39 mouse cellular contexts compared by ENCODE assay signal in genomic region chr12:4557436-4557835, GRCm38 (mm10). TPM values are rescaled to one million over a fixed set of nuclear protein-coding genes. Genes with fewer than 3 reads are reported as not detected.
DNase-seq lines count a peak whose midpoint lies in the region; ATAC-seq lines count a peak whose summit lies in the region.
"Had no signal": no experiment of that assay in that cellular context is flagged by ENCODE, and none has a peak within 500 bp of the region (broad histone marks: within the 10 kb centered on the region; RNA-seq: fewer than 3 reads in every experiment).

No protein-coding gene starts in this region.

- H3K4me1 ChIP-seq in heart, embryonic 12.5 days (replicated peaks) = peaks cover 11% of the 10 kb centered on the region
- H3K4me1 ChIP-seq: forebrain, embryonic 13.5 days; hindbrain, embryonic 10.5 days; liver, embryonic 15.5 days; midbrain, embryonic 13.5 days had no signal

- H3K36me3 ChIP-seq in heart, embryonic 12.5 days = no peaks in the 10 kb centered on the region
- H3K36me3 ChIP-seq: heart, embryonic 15.5 days; hindbrain, embryonic 10.5 days; limb, embryonic 12.5 days; liver, embryonic 15.5 days; midbrain, embryonic 13.5 days had no signal

- no peak overlapping the region for H3K4me3 ChIP-seq in heart, embryonic 12.5 days
- H3K4me3 ChIP-seq: forebrain, embryonic 13.5 days; heart, embryonic 15.5 days; hindbrain, embryonic 10.5 days; layer of hippocampus, adult 2 months; left cerebral cortex, adult 2 months; limb, embryonic 12.5 days; liver, embryonic 15.5 days; midbrain, embryonic 13.5 days had no signal

- 56% methylated on average over 3 of the region's 3 CpGs for WGBS in heart, embryonic 12.5 days

- no peaks in the 10 kb centered on the region; the same call in 1 of the 2 replicates for H3K9me3 ChIP-seq in heart, embryonic 12.5 days (replicated peaks)
- H3K9me3 ChIP-seq: forebrain, embryonic 13.5 days; heart, embryonic 15.5 days; liver, embryonic 15.5 days; midbrain, embryonic 13.5 days had no signal

- ATAC-seq in heart, embryonic 12.5 days (ENCODE audit: insufficient number of reproducible peaks, low FRiP score) = no peak
- ATAC-seq: forebrain, embryonic 13.5 days; hindbrain, embryonic 16.5 days; midbrain, embryonic 13.5 days; Patski had no signal

- DNase-seq in heart, postnatal 4 days = peak; percentile 24
- peak; percentile 16 for DNase-seq in lung, postnatal 10 days
- no peak for DNase-seq in lung, postnatal 14 days
- DNase-seq in ES-CJ7 (ENCODE audit: low read depth, low spot score) = peak; percentile 72
- DNase-seq in thymus, postnatal 0 days (ENCODE audit: low spot score) = no peak
- DNase-seq in urinary bladder, postnatal 36 days (ENCODE audit: low spot score in 2 of 2) = no peak
- DNase-seq: adrenal gland, postnatal 10 days; cerebellum, adult 8-10 months; cerebellum, postnatal 36 days; gastrocnemius, postnatal 10 days; kidney, adult 8-10 months; retina, postnatal 1 day; right cerebral cortex, postnatal 14 days; thymus, postnatal 14 days had no signal

- H3K4me2 ChIP-seq in heart, embryonic 12.5 days = no peak overlapping the region
- H3K4me2 ChIP-seq: forebrain, embryonic 13.5 days; heart, embryonic 15.5 days; limb, embryonic 12.5 days; liver, embryonic 15.5 days; midbrain, embryonic 13.5 days had no signal

- H3K27me3 ChIP-seq in heart, embryonic 12.5 days (replicated peaks) = no peaks in the 10 kb centered on the region
- H3K27me3 ChIP-seq: forebrain, embryonic 13.5 days; heart, embryonic 15.5 days; limb, embryonic 12.5 days; liver, embryonic 15.5 days; midbrain, embryonic 13.5 days; Patski had no signal

- H3K27ac ChIP-seq in heart, embryonic 12.5 days (ENCODE audit: poor library complexity, severe bottlenecking) = no peak overlapping the region
- H3K27ac ChIP-seq: forebrain, embryonic 13.5 days; hindbrain, embryonic 10.5 days; layer of hippocampus, adult 2 months; left cerebral cortex, adult 2 months; limb, embryonic 12.5 days; liver, embryonic 15.5 days; macrophage; midbrain, embryonic 13.5 days had no signal

- H3K9ac ChIP-seq in heart, embryonic 12.5 days = no peak overlapping the region
- H3K9ac ChIP-seq: forebrain, embryonic 13.5 days; heart, embryonic 15.5 days; limb, embryonic 12.5 days; liver, embryonic 15.5 days; midbrain, embryonic 13.5 days had no signal

RNA-seq across cellular contexts. Expression of gene Itsn2, which starts 35.0 kb away (rescaled TPM):
- total RNA-seq in heart, postnatal 4 days (2021) = 10 to 100 TPM; 54.0 to 54.8 TPM
- 38.5 and 43.7 TPM in 2 replicates for polyA plus RNA-seq in heart, embryonic 12.5 days (2016; fragmentation: Nextera tagmentation; extraction: Ambion mirVana)
- polyA plus RNA-seq in thymus, postnatal 0 days (2015; fragmentation: Nextera tagmentation; extraction: Ambion mirVana) = 47.9 and 53.0 TPM in 2 replicates

RNA-seq across cellular contexts. Expression of gene Gm3625, which starts 35.3 kb away (rescaled TPM):
- not detected for total RNA-seq in heart, postnatal 4 days (2021)
- polyA plus RNA-seq in heart, embryonic 12.5 days (2016; fragmentation: Nextera tagmentation; extraction: Ambion mirVana) = not detected in 2 replicates
- not detected in 2 replicates for polyA plus RNA-seq in thymus, postnatal 0 days (2015; fragmentation: Nextera tagmentation; extraction: Ambion mirVana)
- total RNA-seq: adrenal gland, postnatal 10 days; gastrocnemius, postnatal 10 days; granulocyte monocyte progenitor cell, adult 5-6 weeks; layer of hippocampus, adult 2 months; layer of hippocampus, postnatal 14 days; left cerebral cortex, adult 2 months; left cerebral cortex, postnatal 25 days; liver, adult 2 months; megakaryocyte-erythroid progenitor cell, adult 5-6 weeks had no signal
- polyA plus RNA-seq: embryonic facial prominence, embryonic 11.5 days; forebrain, embryonic 13.5 days; heart, embryonic 15.5 days; hindbrain, embryonic 10.5 days; hindbrain, embryonic 16.5 days; intestine, embryonic 14.5 days; limb, embryonic 12.5 days; liver, adult 2 months; liver, embryonic 15.5 days; lung, embryonic 16.5 days; macrophage; midbrain, embryonic 13.5 days; neural tube, embryonic 14.5 days; Patski; small intestine, adult 2 months; stomach, embryonic 14.5 days; testis, adult 2 months; urinary bladder, adult 2 months had no signal

Comparison
In these comparisons a context has a peak if more than half of its experiments do, and no peak if none do; other contexts are left out.
1. DNase-seq: peak in heart, postnatal 4 days (single experiment), lung, postnatal 10 days (single experiment) and ES-CJ7 (single experiment); none in lung, postnatal 14 days (single experiment), thymus, postnatal 0 days (single experiment) and urinary bladder, postnatal 36 days (0 of 2).